Mouse (Mus musculus) intestine, embryonic 14.5 days (tissue): ENCODE results near the gene Ube3b. TPM values are rescaled to one million over a fixed set of nuclear protein-coding genes. Genes with fewer than 3 reads are reported as not detected.
A peak's percentile ranks its signal among the peaks of the same experiment; 100 is the strongest.

Source experiments
- ATAC-seq: fragments of 200-750 bp; cut with Nextera tagmentation; replicated peaks from 2 replicates; pipeline ENCODE4 v1.8.0; 2017; ENCODE audit warnings: low read depth, moderate number of reproducible peaks, moderate TSS enrichment, moderate library complexity; ENCODE audit not compliant: low FRiP score, low TSS enrichment
- DNase-seq: peaks from one replicate; pipeline ENCODE4 v3.0.0-alpha.2; 2018; ENCODE audit warnings: low spot score
- H3K27ac ChIP-seq: fragments of 300-500 bp; sonication (generic); 2 replicates; pipeline ENCODE4 v1.5.1; 2014; ENCODE audit warnings: low read depth, mild to moderate bottlenecking, control low read depth
- H3K27me3 ChIP-seq: fragments of 300-500 bp; sonication (generic); replicated peaks from 2 replicates; pipeline ENCODE4 v1.6.1; 2014; ENCODE audit warnings: low read length, control low read depth; ENCODE audit not compliant: control insufficient read depth, insufficient read depth
- H3K36me3 ChIP-seq: fragments of 300-500 bp; sonication (generic); 2 replicates; pipeline ENCODE4 v1.6.1; 2014; ENCODE audit warnings: low read length, control low read depth; ENCODE audit not compliant: control insufficient read depth, insufficient read depth
- H3K4me1 ChIP-seq: fragments of 300-500 bp; sonication (generic); replicated peaks from 2 replicates; pipeline ENCODE4 v1.6.1; 2014; ENCODE audit warnings: low read length, control low read depth, mixed read lengths; ENCODE audit not compliant: control insufficient read depth, insufficient read depth
- H3K4me2 ChIP-seq: fragments of 300-500 bp; sonication (generic); 2 replicates; pipeline ENCODE4 v1.6.1; 2014; ENCODE audit warnings: low read length
- H3K4me3 ChIP-seq: fragments of 300-500 bp; sonication (generic); 2 replicates; pipeline ENCODE4 v1.5.1; 2014; ENCODE audit warnings: low read depth, low read length, control low read depth, mixed read lengths
- H3K9ac ChIP-seq: fragments of 300-500 bp; sonication (generic); 2 replicates; pipeline ENCODE4 v1.6.1; 2014; ENCODE audit warnings: mild to moderate bottlenecking, low read length
- H3K9me3 ChIP-seq: fragments of 300-500 bp; sonication (generic); 2 replicates; pipeline ENCODE4 v1.6.1; 2016; ENCODE audit warnings: low read length, control low read depth; ENCODE audit not compliant: control insufficient read depth
- WGBS: fragments of 180-500 bp; shearing (Covaris S2); extraction: QIAGEN DNeasy Blood & Tissue Kit; methylation state at CpG from one replicate; pipeline ENCODE4 v1.1.7; 2014; 5-methylcytosine and 5-hydroxymethylcytosine counted together
- polyA plus RNA-seq: library from polyadenylated mRNA; unstranded; fragments of >200 nt; fragmentation: Nextera tagmentation; extraction: Ambion mirVana; gene quantifications from 2 replicates; pipeline ENCODE4 v1.2.1, GENCODE M21; 2014

The Ube3b gene
- polyA plus RNA-seq, 1 experiment from 2014 or later: 51.8 TPM

GRCm38 (mm10) chr5:114423961-114424360 is 43.6 kb downstream of the Ube3b start:
- H3K4me3 ChIP-seq: no peak overlapping the region
- ATAC-seq: no peak
- H3K9me3 ChIP-seq: no peaks in the 10 kb centered on the region
- no peak overlapping the region for H3K4me2 ChIP-seq
- no peak overlapping the region for H3K9ac ChIP-seq
- 81% methylated on average over 5 of the region's 5 CpGs for WGBS
- H3K36me3 ChIP-seq: peaks cover 22% of the 10 kb centered on the region
- no peaks in the 10 kb centered on the region for H3K27me3 ChIP-seq
- no peak overlapping the region for H3K27ac ChIP-seq
- no peaks in the 10 kb centered on the region for H3K4me1 ChIP-seq
- DNase-seq: no peak

GRCm38 (mm10) chr5:114426732-114427131 is 46.3 kb downstream of the Ube3b start:
- Histone ChIP-seq H3K9me3 (no peaks in the 10 kb centered on the region), H3K4me1 (no peaks in the 10 kb centered on the region), H3K4me2 (no peak overlapping the region), H3K27ac (no peak overlapping the region), H3K9ac (no peak overlapping the region), H3K27me3 (no peaks in the 10 kb centered on the region), H3K36me3 (no peaks in the 10 kb centered on the region), H3K4me3 (no peak overlapping the region)
- 71% methylated on average over 6 of the region's 6 CpGs for WGBS
- no peak for ATAC-seq
- no peak for DNase-seq

GRCm38 (mm10) chr5:114428621-114429020 is 48.2 kb downstream of the Ube3b start:
- ATAC-seq (no peak), DNase-seq (no peak)
- Histone ChIP-seq H3K9ac (no peak overlapping the region), H3K4me2 (no peak overlapping the region), H3K4me1 (no peaks in the 10 kb centered on the region), H3K27ac (no peak overlapping the region), H3K4me3 (no peak overlapping the region), H3K27me3 (no peaks in the 10 kb centered on the region), H3K36me3 (0 out of 2 replicates have a peak, but pooled peaks cover 4% of the 10 kb centered on the region), H3K9me3 (no peaks in the 10 kb centered on the region)
- WGBS: 40% methylated on average over 18 of the region's 18 CpGs

- ATAC-seq (no peak), DNase-seq (no peak)
- Histone ChIP-seq H3K4me3 (no peak overlapping the region), H3K36me3 (peaks cover 16% of the 10 kb centered on the region), H3K4me1 (no peaks in the 10 kb centered on the region), H3K27ac (no peak overlapping the region), H3K9me3 (no peaks in the 10 kb centered on the region), H3K4me2 (no peak overlapping the region), H3K9ac (no peak overlapping the region), H3K27me3 (no peaks in the 10 kb centered on the region)
- 85% methylated on average over 7 of the region's 7 CpGs for WGBS
These were observed 49.4 kb downstream of the Ube3b start for GRCm38 (mm10) chr5:114429781-114430180.

GRCm38 (mm10) chr5:114434359-114434758 is 54.0 kb downstream of the Ube3b start:
- H3K4me1 ChIP-seq: no peaks in the 10 kb centered on the region
- no peak overlapping the region for H3K9ac ChIP-seq
- ATAC-seq (no peak), DNase-seq (no peak)
- no peak overlapping the region for H3K4me3 ChIP-seq
- H3K27me3 ChIP-seq: no peaks in the 10 kb centered on the region
- H3K27ac ChIP-seq: no peak overlapping the region
- WGBS: 92% methylated on average over 8 of the region's 8 CpGs
- no peaks in the 10 kb centered on the region for H3K9me3 ChIP-seq
- H3K4me2 ChIP-seq: no peak overlapping the region
- peaks cover 49% of the 10 kb centered on the region for H3K36me3 ChIP-seq

- H3K4me2 ChIP-seq: no peak overlapping the region
- WGBS: 94% methylated on average over 14 of the region's 14 CpGs
These were observed 55.2 kb downstream of the Ube3b start for GRCm38 (mm10) chr5:114435588-114435987.

GRCm38 (mm10) chr5:114443566-114444367 is 63.4 kb downstream of the Ube3b start, which contains the start of the genes Mmab and Mvk:
Gene Mmab, minus strand, starts transcription at chr5:114444060.
Gene Mvk, plus strand, starts transcription at chr5:114444269.
- whole genome bisulfite sequencing: 1% methylated on average over 43 of the region's 43 CpGs
- H3K27ac ChIP-seq: peak within 1 kb of the TSS; percentile 25; the same call in 1 of the 2 replicates
- ATAC-seq (peak; percentile 98), DNase-seq (peak; percentile 100)
- H3K27me3 ChIP-seq: no peaks in the 10 kb centered on the region
- H3K9me3 ChIP-seq: no peaks in the 10 kb centered on the region
- peak within 1 kb of the TSS; percentile 95 for H3K4me2 ChIP-seq
- peaks cover 8% of the 10 kb centered on the region for H3K4me1 ChIP-seq
- peaks cover 25% of the 10 kb centered on the region for H3K36me3 ChIP-seq
- H3K9ac ChIP-seq: peak within 1 kb of the TSS; percentile 65
- peak within 1 kb of the TSS; percentile 82 for H3K4me3 ChIP-seq

More at GRCm38 (mm10) chr5:114435588-114435987, 55.2 kb downstream of the Ube3b start:
- Histone ChIP-seq H3K4me3 (no peak overlapping the region), H3K9me3 (no peaks in the 10 kb centered on the region), H3K27ac (no peak overlapping the region), H3K36me3 (peaks cover 49% of the 10 kb centered on the region), H3K9ac (no peak overlapping the region), H3K27me3 (no peaks in the 10 kb centered on the region), H3K4me1 (no peaks in the 10 kb centered on the region)
- ATAC-seq (no peak), DNase-seq (no peak)

- peak overlapping the region; percentile 82 for H3K4me3 ChIP-seq
- ATAC-seq (no peak), DNase-seq (no peak)
- peak overlapping the region; percentile 95 for H3K4me2 ChIP-seq
- no peaks in the 10 kb centered on the region for H3K27me3 ChIP-seq
- H3K36me3 ChIP-seq: peaks cover 25% of the 10 kb centered on the region
- peak overlapping the region; percentile 65 for H3K9ac ChIP-seq
- H3K27ac ChIP-seq: no peak overlapping the region
- H3K4me1 ChIP-seq: peaks cover 8% of the 10 kb centered on the region
- under 1% methylated on average over 21 of the region's 21 CpGs for WGBS
- no peaks in the 10 kb centered on the region for H3K9me3 ChIP-seq
These were observed 63.9 kb downstream of the Ube3b start for GRCm38 (mm10) chr5:114444368-114444692.

- Histone ChIP-seq H3K27ac (no peak overlapping the region), H3K9ac (no peak overlapping the region), H3K9me3 (no peaks in the 10 kb centered on the region), H3K27me3 (no peaks in the 10 kb centered on the region), H3K36me3 (peaks cover 62% of the 10 kb centered on the region), H3K4me1 (peaks cover 8% of the 10 kb centered on the region), H3K4me3 (no peak overlapping the region), H3K4me2 (no peak overlapping the region)
- 63% methylated on average over 4 of the region's 4 CpGs for WGBS
- ATAC-seq: no peak
- DNase-seq: no peak
These were observed 68.6 kb downstream of the Ube3b start for GRCm38 (mm10) chr5:114449011-114449410.
